Mouse (Mus musculus) layer of hippocampus, adult 11-12 months (tissue): ENCODE data around the gene Gins2.

ENCODE experiments used
- DNase-seq: peaks from one replicate; pipeline ENCODE4 v3.0.0; 2022; ENCODE audit warnings: low spot score

Gins2 gene

GRCm38 (mm10) chr8:120563851-120564837 is 25.0 kb downstream of the Gins2 start:
- DNase-seq = peak; percentile 87

- DNase-seq = no peak
Observed at GRCm38 (mm10) chr8:120563348-120563724, 25.8 kb downstream of the Gins2 start.

- no peak for DNase-seq
Observed at GRCm38 (mm10) chr8:120562680-120563347, 26.3 kb downstream of the Gins2 start.

- DNase-seq = no peak
Observed at GRCm38 (mm10) chr8:120561539-120562435, 27.3 kb downstream of the Gins2 start.

GRCm38 (mm10) chr8:120560535-120560934 is 28.6 kb downstream of the Gins2 start:
- DNase-seq = no peak

- no peak for DNase-seq
Observed at GRCm38 (mm10) chr8:120559654-120560053, 29.4 kb downstream of the Gins2 start.

- DNase-seq = no peak
Observed at GRCm38 (mm10) chr8:120558162-120558561, 30.9 kb downstream of the Gins2 start.

GRCm38 (mm10) chr8:120557170-120557965 is 31.7 kb downstream of the Gins2 start:
- DNase-seq = peak; percentile 88

GRCm38 (mm10) chr8:120556198-120556892 is 32.8 kb downstream of the Gins2 start:
- no peak for DNase-seq

GRCm38 (mm10) chr8:120554466-120555039 is 34.6 kb downstream of the Gins2 start:
- no peak for DNase-seq

GRCm38 (mm10) chr8:120553441-120554123 is 35.5 kb downstream of the Gins2 start:
- DNase-seq = no peak

- DNase-seq = no peak
Observed at GRCm38 (mm10) chr8:120552509-120552908, 36.6 kb downstream of the Gins2 start.

- no peak for DNase-seq
Observed at GRCm38 (mm10) chr8:120551677-120551980, 37.5 kb downstream of the Gins2 start.

- DNase-seq = no peak
Observed at GRCm38 (mm10) chr8:120550937-120551676, 38.0 kb downstream of the Gins2 start.

GRCm38 (mm10) chr8:120550430-120550829 is 38.7 kb downstream of the Gins2 start:
- no peak for DNase-seq

GRCm38 (mm10) chr8:120549922-120550321 is 39.2 kb downstream of the Gins2 start:
- no peak for DNase-seq

- no peak for DNase-seq
Observed at GRCm38 (mm10) chr8:120549321-120549921, 39.7 kb downstream of the Gins2 start.

- DNase-seq = peak; percentile 75
Observed at GRCm38 (mm10) chr8:120548313-120548761, 40.8 kb downstream of the Gins2 start.

- DNase-seq = no peak
Observed at GRCm38 (mm10) chr8:120547562-120547961, 41.5 kb downstream of the Gins2 start.
